Mouse (Mus musculus): ENCODE measurements at regions not wholly inside any gene's neighbourhood (a gene's known extent, or its start where the extent isn't known, plus 50 kb on each side); places are given as distances from the start of the nearest gene placed in this dataset.

- 92% methylated on average over 14 of the region's 14 CpGs for WGBS
- Histone ChIP-seq H3K36me3 (no peaks in the 10 kb centered on the region), H3K27me3 (ENCODE audit: low read depth, poor library complexity, severe bottlenecking) (no peaks in the 10 kb centered on the region), H3K9me3 (replicated peaks) (no peaks in the 10 kb centered on the region), H3K27ac (no peak overlapping the region), H3K4me1 (no peaks in the 10 kb centered on the region), H3K4me3 (no peak overlapping the region)
- no peak for DNase-seq (ENCODE audit: low spot score)
Measured at GRCm38 (mm10) chr1:64255554-64256295, 133.6 kb upstream of the Klf7 start.

- Histone ChIP-seq H3K36me3 (no peaks in the 10 kb centered on the region), H3K9me3 (replicated peaks) (no peaks in the 10 kb centered on the region), H3K27me3 (ENCODE audit: low read depth, poor library complexity, severe bottlenecking) (no peaks in the 10 kb centered on the region), H3K27ac (no peak overlapping the region), H3K4me3 (no peak overlapping the region), H3K4me1 (no peaks in the 10 kb centered on the region)
- DNase-seq (ENCODE audit: low spot score), result no peak
- WGBS, result 93% methylated on average over 8 of the region's 8 CpGs
Measured at GRCm38 (mm10) chr1:64254673-64255072, 132.6 kb upstream of the Klf7 start.

GRCm38 (mm10) chr1:64253996-64254395, 131.9 kb upstream of the Klf7 start:
- no peak for DNase-seq (ENCODE audit: low spot score)
- Histone ChIP-seq H3K4me3 (no peak overlapping the region), H3K27ac (no peak overlapping the region), H3K9me3 (replicated peaks) (no peaks in the 10 kb centered on the region), H3K27me3 (ENCODE audit: low read depth, poor library complexity, severe bottlenecking) (no peaks in the 10 kb centered on the region), H3K36me3 (no peaks in the 10 kb centered on the region), H3K4me1 (no peaks in the 10 kb centered on the region)
- WGBS, result 81% methylated on average over 8 of the region's 8 CpGs

GRCm38 (mm10) chr1:64242401-64242800, 120.3 kb upstream of the Klf7 start:
- DNase-seq (ENCODE audit: low spot score), result no peak
- H3K27ac ChIP-seq, result no peak overlapping the region
- H3K4me3 ChIP-seq, result no peak overlapping the region
- no peaks in the 10 kb centered on the region for H3K4me1 ChIP-seq
- WGBS, result 75% methylated on average over 2 of the region's 2 CpGs
- no peaks in the 10 kb centered on the region for H3K36me3 ChIP-seq
- H3K9me3 ChIP-seq (replicated peaks), result no peaks in the 10 kb centered on the region
- H3K27me3 ChIP-seq (ENCODE audit: low read depth, poor library complexity, severe bottlenecking), result no peaks in the 10 kb centered on the region

- Histone ChIP-seq H3K9me3 (replicated peaks) (no peaks in the 10 kb centered on the region), H3K4me3 (no peak overlapping the region), H3K27ac (no peak overlapping the region), H3K36me3 (no peaks in the 10 kb centered on the region), H3K4me1 (peaks cover 11% of the 10 kb centered on the region), H3K27me3 (ENCODE audit: low read depth, poor library complexity, severe bottlenecking) (no peaks in the 10 kb centered on the region)
- DNase-seq (ENCODE audit: low spot score), result no peak
- 85% methylated on average over 1 of the region's 1 CpGs for WGBS
Measured at GRCm38 (mm10) chr1:64229654-64230053, 107.6 kb upstream of the Klf7 start.

- Histone ChIP-seq H3K9me3 (replicated peaks) (no peaks in the 10 kb centered on the region), H3K27me3 (ENCODE audit: low read depth, poor library complexity, severe bottlenecking) (no peaks in the 10 kb centered on the region), H3K4me1 (peaks cover 14% of the 10 kb centered on the region), H3K4me3 (no peak overlapping the region), H3K36me3 (no peaks in the 10 kb centered on the region), H3K27ac (no peak overlapping the region; the same call in 1 of the 2 replicates)
- no peak for DNase-seq (ENCODE audit: low spot score)
- 49% methylated on average over 16 of the region's 16 CpGs for WGBS
Measured at GRCm38 (mm10) chr1:64226001-64226918, 104.2 kb upstream of the Klf7 start.

- Histone ChIP-seq H3K9me3 (replicated peaks) (no peaks in the 10 kb centered on the region), H3K4me1 (peaks cover 14% of the 10 kb centered on the region), H3K36me3 (no peaks in the 10 kb centered on the region), H3K27ac (0 out of 2 replicates have a peak overlapping the region, but pooled peaks have one; percentile 25), H3K27me3 (ENCODE audit: low read depth, poor library complexity, severe bottlenecking) (no peaks in the 10 kb centered on the region), H3K4me3 (no peak overlapping the region)
- WGBS, result 91% methylated on average over 19 of the region's 19 CpGs
- no peak for DNase-seq (ENCODE audit: low spot score)
Measured at GRCm38 (mm10) chr1:64223779-64224687, 102.0 kb upstream of the Klf7 start.

- DNase-seq (ENCODE audit: low spot score), result no peak
- H3K27me3 ChIP-seq (ENCODE audit: low read depth, poor library complexity, severe bottlenecking), result no peaks in the 10 kb centered on the region
- peaks cover 9% of the 10 kb centered on the region for H3K4me1 ChIP-seq
- H3K4me3 ChIP-seq, result no peak overlapping the region
- no peaks in the 10 kb centered on the region for H3K9me3 ChIP-seq (replicated peaks)
- 77% methylated on average over 2 of the region's 2 CpGs for WGBS
- H3K27ac ChIP-seq, result no peak overlapping the region
- no peaks in the 10 kb centered on the region for H3K36me3 ChIP-seq
Measured at GRCm38 (mm10) chr1:64222475-64222874, 100.4 kb upstream of the Klf7 start.

- DNase-seq (ENCODE audit: low spot score), result no peak
- H3K4me3 ChIP-seq, result no peak overlapping the region
- H3K27ac ChIP-seq, result no peak overlapping the region
- 0 out of 2 replicates have a peak, but pooled peaks cover 3% of the 10 kb centered on the region for H3K4me1 ChIP-seq
- no peaks in the 10 kb centered on the region for H3K27me3 ChIP-seq (ENCODE audit: low read depth, poor library complexity, severe bottlenecking)
- H3K36me3 ChIP-seq, result no peaks in the 10 kb centered on the region
- WGBS, result 100% methylated on average over 1 of the region's 1 CpGs
- H3K9me3 ChIP-seq (replicated peaks), result no peaks in the 10 kb centered on the region
Measured at GRCm38 (mm10) chr1:64220486-64220885, 98.4 kb upstream of the Klf7 start.

- Histone ChIP-seq H3K36me3 (no peaks in the 10 kb centered on the region), H3K9me3 (replicated peaks) (no peaks in the 10 kb centered on the region), H3K4me3 (no peak overlapping the region), H3K27me3 (ENCODE audit: low read depth, poor library complexity, severe bottlenecking) (no peaks in the 10 kb centered on the region), H3K27ac (no peak overlapping the region), H3K4me1 (0 out of 2 replicates have a peak, but pooled peaks cover 6% of the 10 kb centered on the region)
- WGBS, result 90% methylated on average over 5 of the region's 5 CpGs
- DNase-seq (ENCODE audit: low spot score), result no peak
Measured at GRCm38 (mm10) chr1:64220040-64220439, 98.0 kb upstream of the Klf7 start.

GRCm38 (mm10) chr1:64215646-64216045, 93.6 kb upstream of the Klf7 start:
- H3K27ac ChIP-seq, result no peak overlapping the region
- no peaks in the 10 kb centered on the region for H3K36me3 ChIP-seq
- 79% methylated on average over 4 of the region's 4 CpGs for WGBS
- H3K4me3 ChIP-seq, result no peak overlapping the region
- H3K9me3 ChIP-seq (replicated peaks), result no peaks in the 10 kb centered on the region
- H3K27me3 ChIP-seq (ENCODE audit: low read depth, poor library complexity, severe bottlenecking), result no peaks in the 10 kb centered on the region
- DNase-seq (ENCODE audit: low spot score), result no peak
- peaks cover 16% of the 10 kb centered on the region for H3K4me1 ChIP-seq

GRCm38 (mm10) chr1:64209131-64209530, 87.0 kb upstream of the Klf7 start:
- no peak for DNase-seq (ENCODE audit: low spot score)
- no peak overlapping the region for H3K27ac ChIP-seq
- WGBS, result 89% methylated on average over 1 of the region's 1 CpGs
- no peaks in the 10 kb centered on the region for H3K9me3 ChIP-seq (replicated peaks)
- no peak overlapping the region for H3K4me3 ChIP-seq
- no peaks in the 10 kb centered on the region for H3K36me3 ChIP-seq
- no peaks in the 10 kb centered on the region for H3K27me3 ChIP-seq (ENCODE audit: low read depth, poor library complexity, severe bottlenecking)
- peaks cover 4% of the 10 kb centered on the region for H3K4me1 ChIP-seq

All from limb, embryonic 10.5 days (tissue).